Mouse (Mus musculus) lung, postnatal 36 days (tissue): ENCODE results near the gene Dbr1.
"Not testable (repeated sequence)": the region's sequence is repeated elsewhere in the genome, so short reads cannot be mapped to it uniquely, and the experiment has no call there.

ENCODE experiments used
- DNase-seq: peaks from one replicate; pipeline ENCODE4 v3.0.0; 2022; ENCODE audit warnings: mixed read lengths

The Dbr1 gene

DNA sequence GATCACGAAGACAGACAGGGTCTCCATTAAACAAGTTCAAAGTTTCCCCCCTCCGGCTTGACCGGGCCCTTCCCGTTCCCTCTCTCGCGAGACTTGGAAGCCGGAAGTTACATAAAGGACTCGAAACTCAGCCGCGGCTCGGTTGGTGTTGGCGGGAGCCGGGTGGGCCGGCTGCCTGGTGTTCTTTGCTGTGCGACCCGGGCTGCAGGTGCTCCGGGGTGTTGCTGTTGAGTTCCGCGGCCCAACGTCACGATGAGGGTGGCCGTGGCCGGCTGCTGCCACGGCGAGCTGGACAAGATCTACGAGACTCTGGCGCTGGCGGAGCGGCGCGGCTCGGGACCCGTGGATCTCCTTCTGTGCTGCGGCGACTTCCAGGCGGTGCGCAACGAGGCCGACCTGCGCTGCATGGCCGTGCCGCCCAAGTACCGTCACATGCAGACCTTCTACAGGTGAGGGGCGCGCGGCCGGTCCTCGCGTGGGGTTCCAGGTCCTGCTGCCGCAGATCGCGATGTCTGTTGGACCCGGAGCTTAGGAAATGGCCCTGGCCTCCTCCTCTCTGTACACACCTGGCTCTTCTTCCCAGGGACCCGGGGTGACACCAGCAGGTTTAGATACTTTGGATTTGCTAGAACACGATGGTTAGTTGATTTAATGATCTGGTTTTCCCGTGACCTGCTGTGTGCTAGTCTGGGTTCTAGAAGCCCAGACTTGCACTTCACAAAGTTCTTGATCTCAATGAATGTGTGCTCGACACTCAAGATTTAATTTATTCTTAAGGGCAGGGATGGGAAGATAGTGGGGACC, at the start of gene Dbr1:
TSS of gene Dbr1 (plus strand) at position 123 of the 804 bp plus-strand sequence.
- DNase-seq: peak; percentile 96

- DNase-seq: no peak
These were observed 43.7 kb upstream of the Dbr1 start for GRCm38 (mm10) chr9:99531865-99532264.

- DNase-seq: no peak
These were observed 29.3 kb upstream of the Dbr1 start for GRCm38 (mm10) chr9:99546259-99546658.

GRCm38 (mm10) chr9:99552068-99552467, 23.5 kb upstream of the Dbr1 start:
- no peak for DNase-seq

GRCm38 (mm10) chr9:99553049-99553448, 22.6 kb upstream of the Dbr1 start:
- DNase-seq: no peak

DNA sequence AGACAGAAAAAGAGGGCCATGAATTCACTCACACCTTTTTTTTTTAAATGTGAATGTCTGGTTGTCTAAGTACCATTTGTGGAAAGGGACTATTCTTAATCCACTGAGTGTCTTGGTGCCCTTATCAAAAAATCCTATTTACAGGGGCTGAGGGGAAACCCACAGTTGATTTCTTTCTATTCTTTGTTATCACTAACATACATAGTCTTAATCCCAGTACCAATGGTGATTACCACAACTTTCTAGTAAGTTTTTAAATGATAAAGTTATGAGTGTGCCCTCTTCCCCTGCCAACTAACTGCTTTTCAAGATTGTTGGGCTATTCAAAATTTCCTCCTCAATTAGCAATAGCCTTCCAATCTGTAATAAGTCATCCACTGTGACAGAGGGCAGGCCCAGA, 21.5 kb upstream of the Dbr1 start:
- DNase-seq: no peak

- DNase-seq: no peak
These were observed 20.3 kb upstream of the Dbr1 start for GRCm38 (mm10) chr9:99555253-99555652.

DNA sequence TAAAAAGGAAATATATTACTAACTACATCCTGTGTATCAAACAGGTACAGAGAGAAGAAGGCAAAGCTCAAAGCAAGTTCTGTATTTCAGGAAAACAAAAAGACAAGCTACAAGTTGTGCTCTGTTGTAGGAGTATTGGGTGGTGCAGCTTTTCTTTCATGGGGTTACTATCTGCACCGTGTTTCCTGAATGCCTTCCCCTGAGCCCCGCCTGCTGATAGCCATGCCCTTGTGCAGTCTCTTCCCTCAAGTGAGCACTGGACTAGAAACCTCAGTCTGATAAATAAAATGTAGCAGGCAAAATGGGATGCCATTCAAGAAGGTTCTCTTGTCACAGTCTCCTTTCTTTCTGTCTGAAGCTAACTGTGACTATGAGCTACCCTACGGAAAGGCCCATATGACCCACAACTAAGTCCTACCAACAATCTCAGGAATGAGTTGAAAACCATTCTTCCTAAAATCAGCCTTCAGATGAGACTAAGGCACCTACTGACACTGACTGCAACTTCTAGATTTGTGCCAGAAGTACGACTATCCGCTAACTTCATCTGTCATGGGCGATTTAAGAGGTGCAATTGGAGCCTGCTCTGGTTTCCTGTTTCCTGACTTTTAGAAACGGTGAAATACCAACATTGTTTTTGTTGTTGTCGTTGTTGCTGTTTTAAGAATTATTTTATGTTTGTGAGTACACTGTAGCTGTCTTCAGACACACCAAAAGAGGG, 17.9 kb upstream of the Dbr1 start:
- no peak for DNase-seq

- no peak for DNase-seq
These were observed 16.6 kb upstream of the Dbr1 start for GRCm38 (mm10) chr9:99558824-99559556.

- no peak for DNase-seq
These were observed 16.1 kb upstream of the Dbr1 start for GRCm38 (mm10) chr9:99559557-99559904.

- DNase-seq: no peak
These were observed 15.2 kb upstream of the Dbr1 start for GRCm38 (mm10) chr9:99560389-99560788.

DNA sequence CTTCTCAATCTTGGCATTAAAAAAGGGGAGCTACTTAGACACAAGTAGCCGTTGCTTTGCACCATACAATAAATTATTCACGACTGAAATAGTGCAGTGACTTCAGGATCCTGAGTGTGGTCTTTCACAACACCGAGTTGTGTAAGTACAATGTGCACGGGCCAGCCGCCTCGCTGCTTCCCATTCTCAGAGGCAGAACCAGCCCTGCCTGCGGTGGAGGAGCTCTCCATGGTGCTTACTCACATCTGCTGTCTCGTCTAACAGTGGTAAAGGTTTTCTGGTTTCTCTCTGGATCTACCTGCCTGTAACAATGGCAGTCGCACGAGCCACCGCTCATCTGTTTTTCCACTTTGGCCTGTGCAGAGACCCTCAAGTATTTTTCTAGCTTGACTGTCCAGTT, 11.9 kb upstream of the Dbr1 start:
- DNase-seq: peak; percentile 89

DNA sequence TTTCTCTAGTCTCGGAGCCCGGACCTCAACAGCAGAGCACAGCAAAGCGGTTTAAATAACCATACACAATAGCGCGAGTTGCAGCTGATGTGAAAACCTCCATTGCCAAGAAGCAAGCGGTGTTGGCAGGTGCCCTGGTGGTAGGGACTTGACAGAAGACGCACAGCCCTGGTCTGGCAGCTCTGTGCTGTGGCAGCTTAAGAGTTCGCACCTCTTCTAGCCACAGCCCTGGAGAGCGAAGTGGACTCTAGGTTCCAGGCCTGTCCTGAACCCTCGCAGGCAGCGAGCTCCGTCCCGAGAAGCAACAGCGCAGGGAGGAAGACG, 7.6 kb upstream of the Dbr1 start:
- peak; percentile 7 for DNase-seq

DNA sequence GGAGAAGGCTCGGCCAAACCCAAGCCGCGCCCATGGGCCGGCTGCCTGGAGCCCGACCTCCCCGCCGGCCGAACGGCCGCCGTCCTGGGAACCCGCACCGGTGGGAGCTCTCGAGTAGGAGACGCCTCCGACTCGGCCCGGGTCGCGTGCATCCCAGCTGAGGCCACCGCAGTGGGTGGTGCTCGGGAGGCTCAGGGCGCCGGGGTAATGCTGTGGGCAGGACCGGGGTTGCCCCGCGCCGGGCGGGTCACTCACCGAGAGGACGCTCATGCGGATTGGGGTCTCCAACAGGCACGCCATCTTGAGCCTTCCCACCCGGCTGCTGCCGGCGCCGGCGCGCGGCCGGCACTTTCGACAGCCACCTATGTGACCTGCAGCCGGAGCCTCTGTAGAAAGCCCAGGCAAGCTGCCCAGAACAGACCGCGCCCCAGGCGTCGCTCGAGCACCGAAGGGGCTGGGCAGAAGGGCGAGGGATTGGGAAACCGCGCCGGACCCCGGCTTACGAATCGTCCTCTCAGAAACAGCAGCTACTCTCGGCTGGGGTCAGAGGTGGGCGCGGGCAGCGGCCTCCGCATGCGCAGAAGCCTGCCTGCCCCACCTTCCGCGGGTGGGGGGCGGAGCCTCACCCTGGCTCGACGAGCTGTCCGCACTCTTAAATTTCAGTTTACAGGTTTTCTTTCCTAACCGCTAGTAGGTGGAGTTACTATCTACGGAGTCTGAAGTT, 7.1 kb upstream of the Dbr1 start, which contains the start of gene Armc8:
TSS of gene Armc8 (minus strand) at position 553 of the 724 bp plus-strand sequence.
- peak; percentile 92 for DNase-seq

- no peak for DNase-seq
These were observed 6.6 kb upstream of the Dbr1 start for GRCm38 (mm10) chr9:99569071-99569397.

DNA sequence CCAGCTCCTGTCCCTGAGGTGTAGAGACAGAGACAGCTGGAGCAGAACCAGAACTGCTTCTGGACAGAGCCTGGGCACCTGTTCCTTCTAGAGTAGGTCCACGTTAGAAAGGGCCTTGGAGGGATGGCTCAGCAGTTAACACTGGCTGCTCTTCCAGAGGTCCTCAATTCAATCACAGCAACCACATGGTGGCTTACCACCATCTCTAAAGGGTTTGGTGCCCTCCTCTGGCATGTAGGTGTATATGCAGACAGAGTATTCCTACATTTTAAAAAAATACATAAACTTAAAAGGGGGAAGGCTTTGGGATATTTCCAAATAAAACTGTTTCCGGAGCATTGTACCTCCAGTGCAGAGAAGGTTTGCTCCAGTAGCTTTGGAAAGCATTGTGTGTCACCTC, 5.1 kb downstream of the Dbr1 start:
- peak; percentile 72 for DNase-seq

- DNase-seq: peak; percentile 48
These were observed 12.1 kb downstream of the Dbr1 start for GRCm38 (mm10) chr9:99587505-99588202.

DNA sequence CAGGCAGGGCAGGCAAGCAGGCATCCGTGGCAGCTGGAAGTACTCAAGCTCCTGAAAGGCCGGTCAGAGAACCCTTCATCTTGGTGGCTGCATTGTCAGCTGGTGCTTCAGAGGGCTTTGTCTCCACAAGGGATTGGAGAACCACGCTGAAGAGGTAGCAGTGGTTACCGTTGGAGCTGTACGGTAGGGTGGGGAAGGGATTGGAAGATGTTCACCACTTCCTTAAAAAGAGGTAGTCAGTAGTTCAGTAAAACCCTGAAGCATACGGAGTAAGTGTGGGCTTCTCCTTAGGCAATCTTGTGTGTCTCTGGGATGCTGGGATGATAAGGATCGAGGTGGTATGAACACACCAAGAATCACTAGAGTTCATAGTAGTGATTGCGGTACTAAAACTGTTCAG, 15.5 kb downstream of the Dbr1 start:
- no peak for DNase-seq

GRCm38 (mm10) chr9:99599127-99599526, 23.5 kb downstream of the Dbr1 start:
- not testable (repeated sequence) for DNase-seq

DNA sequence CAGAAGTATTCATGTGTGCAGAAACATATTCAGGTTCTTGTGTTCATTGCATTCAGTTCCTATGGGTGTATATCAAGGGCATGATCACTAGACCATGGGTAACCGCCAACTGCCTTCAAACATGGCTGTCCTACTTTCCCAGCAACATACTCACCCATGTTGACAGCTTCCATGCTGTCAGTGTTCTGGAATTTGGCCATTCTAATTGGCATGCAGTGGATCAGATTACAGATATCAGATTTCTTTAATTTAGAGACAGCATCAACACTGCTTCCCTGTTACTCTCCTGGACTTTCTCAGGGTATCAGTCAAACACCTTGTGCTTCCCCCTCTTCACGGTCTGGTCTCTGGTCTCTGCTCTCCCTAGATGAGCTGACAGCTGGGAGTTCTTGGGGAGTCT, 28.0 kb downstream of the Dbr1 start:
- no peak for DNase-seq

GRCm38 (mm10) chr9:99612202-99612601, 36.6 kb downstream of the Dbr1 start, which contains the start of gene A4gnt:
TSS of gene A4gnt (plus strand) at chr9:99612502.
- DNase-seq: no peak

DNA sequence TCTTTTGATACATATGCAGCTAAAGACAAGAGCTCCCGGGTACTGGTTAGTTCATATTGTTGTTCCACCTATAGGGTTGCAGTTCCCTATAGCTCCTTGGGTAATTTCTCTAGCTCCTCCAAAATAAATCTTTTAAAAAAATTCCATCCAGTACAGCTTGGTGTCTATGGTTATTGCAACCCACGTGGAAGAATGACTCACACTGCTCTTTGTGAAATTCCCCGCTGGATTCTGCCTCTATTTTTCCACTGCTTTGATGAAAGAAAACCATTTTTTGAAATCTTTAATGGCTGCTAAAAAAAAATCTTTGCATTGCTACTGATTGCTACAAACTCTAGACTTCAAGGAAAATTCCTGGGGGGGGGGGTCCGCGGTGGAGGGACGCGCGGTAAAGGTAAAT, 44.1 kb downstream of the Dbr1 start:
- no peak for DNase-seq

DNA sequence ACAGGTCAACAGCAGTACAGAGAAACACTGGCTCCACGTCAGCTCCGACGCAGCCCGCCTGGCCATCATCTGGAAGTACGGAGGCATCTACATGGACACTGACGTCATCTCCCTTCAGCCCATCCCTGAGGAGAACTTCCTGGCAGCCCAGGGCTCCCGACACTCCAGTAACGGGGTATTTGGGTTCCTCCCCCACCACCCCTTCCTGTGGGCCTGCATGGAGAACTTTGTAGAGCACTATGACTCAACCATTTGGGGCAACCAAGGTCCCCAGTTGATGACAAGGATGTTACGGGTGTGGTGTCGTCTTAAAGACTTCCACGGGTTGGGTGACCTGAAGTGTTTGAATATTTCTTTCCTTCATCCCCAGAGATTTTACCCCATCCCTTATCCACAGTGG, 44.6 kb downstream of the Dbr1 start:
- DNase-seq: no peak
